Mouse (Mus musculus): Measurements from ENCODE around the gene Zfp428. TPM values are rescaled to one million over a fixed set of nuclear protein-coding genes. Genes with fewer than 3 reads are reported as not detected.

The Zfp428 gene
- 6.4 and 15.7 TPM in 2 replicates for polyA plus RNA-seq (2012; rRNA removed)

DNA sequence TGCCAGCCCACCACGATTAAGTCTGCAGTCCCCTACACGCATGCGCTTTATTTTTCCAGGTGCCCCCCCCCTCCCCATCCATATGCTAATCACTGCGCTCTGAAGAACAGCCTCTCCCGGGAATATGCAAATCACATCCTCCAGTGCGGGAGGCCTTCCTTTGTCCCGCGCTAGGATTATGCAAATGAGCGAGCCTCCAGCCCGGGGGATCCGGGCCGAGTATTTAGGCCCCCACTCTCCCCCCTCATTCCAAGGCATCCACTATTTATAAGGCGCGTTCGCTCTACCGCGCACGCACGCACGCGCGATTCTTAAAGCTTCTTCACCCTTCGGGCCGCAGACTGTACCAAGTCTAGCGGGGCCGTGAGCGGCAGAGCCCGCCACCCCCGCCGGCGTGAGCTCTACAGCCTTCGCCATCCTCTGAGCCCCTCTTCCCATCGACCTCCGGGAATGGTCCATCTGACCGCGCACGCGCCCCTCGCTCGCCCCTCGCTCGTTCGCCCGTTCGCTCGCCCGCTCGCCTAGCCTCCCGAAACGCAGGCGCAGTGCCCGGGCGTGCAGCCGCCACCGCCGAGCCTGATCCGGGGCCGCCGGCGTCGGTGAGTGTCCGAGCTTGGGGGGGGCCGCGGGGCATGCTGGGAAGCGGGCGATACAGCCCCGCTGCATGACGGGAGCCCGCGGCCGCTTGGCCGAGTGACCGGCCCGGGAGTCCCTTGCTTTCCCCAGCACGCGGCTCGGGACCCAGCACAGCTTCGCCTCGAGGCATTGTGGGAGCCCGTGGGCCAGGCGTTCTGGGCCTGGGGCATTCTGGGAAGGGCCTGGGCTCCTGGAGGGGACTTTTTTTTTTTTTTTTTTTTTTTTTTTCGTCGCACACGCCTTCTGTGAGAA is at the start of gene Zfp428:
Gene Zfp428 (plus strand): TSS at position 169 of the 888 bp plus-strand sequence.
- H3K4me3 ChIP-seq (ENCODE audit: low read depth, low read length) = peak within 1 kb of the TSS; percentile 98
- WGBS = 1% methylated on average over 84 of the region's 84 CpGs
- H3K4me1 ChIP-seq (ENCODE audit: control insufficient read depth, insufficient read depth, insufficient read length, low read length) = peaks cover 2% of the 10 kb centered on the region
- H3K27ac ChIP-seq (ENCODE audit: insufficient read depth, low read depth, low read length) = peak within 1 kb of the TSS; percentile 85
- peaks cover 8% of the 10 kb centered on the region; the same call in 1 of the 2 replicates for H3K27me3 ChIP-seq (ENCODE audit: control insufficient read depth, insufficient read depth, low read length)
- peak; percentile 42; the same call in 1 of the 2 replicates for TF ChIP-seq POLR2A (IDR thresholded peaks at IDR 0.05; ENCODE audit: low read depth, low read length)
- TF ChIP-seq CTCF (IDR thresholded peaks at IDR 0.05; ENCODE audit: extremely low read depth, insufficient read length, insufficient replicate concordance, low read depth, low read length) = no peak
- H3K36me3 ChIP-seq (ENCODE audit: control insufficient read depth, insufficient read depth, low read length) = no peaks in the 10 kb centered on the region

DNA sequence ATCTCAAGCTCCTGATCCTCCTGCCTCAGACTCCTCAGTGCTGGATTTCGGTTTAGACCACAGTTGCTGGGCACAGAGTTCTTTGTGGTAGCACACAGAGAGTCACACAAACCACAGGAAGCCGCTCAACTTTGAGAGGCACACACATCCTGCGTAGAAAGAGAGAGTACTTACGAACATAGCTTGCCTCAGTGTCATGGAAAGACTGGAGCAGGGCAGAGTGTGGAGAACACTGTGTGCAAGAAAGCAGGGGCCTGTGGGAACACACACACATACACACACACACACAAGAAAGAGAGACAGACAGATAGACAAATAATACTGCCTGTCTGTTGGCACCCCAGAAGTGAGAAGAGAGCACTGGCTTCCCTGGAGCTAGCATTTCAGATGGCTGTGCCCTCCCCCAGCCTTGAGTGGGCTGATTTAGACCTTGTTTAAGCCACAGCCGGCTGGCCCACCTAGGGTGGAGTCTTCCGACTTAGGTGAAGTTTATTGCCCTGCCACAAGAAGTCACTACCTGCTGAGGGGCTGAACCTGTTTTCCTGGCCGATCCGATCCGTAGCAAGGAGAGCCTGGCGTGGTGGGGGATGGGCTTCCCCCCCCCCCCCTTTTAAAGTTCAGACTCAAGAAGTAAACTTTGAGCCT is 49.0 kb upstream of the Zfp428 start:
- peaks cover 5% of the 10 kb centered on the region for H3K27me3 ChIP-seq (ENCODE audit: control insufficient read depth, insufficient read depth, low read length)
- no peak for TF ChIP-seq CTCF (IDR thresholded peaks at IDR 0.05; ENCODE audit: extremely low read depth, insufficient read length, insufficient replicate concordance, low read depth, low read length)
- no peak for TF ChIP-seq POLR2A (IDR thresholded peaks at IDR 0.05; ENCODE audit: low read depth, low read length)
- peak overlapping the region; percentile 13; the same call in 1 of the 2 replicates for H3K27ac ChIP-seq (ENCODE audit: insufficient read depth, low read depth, low read length)
- no peak overlapping the region for H3K4me3 ChIP-seq (ENCODE audit: low read depth, low read length)
- 46% methylated on average over 10 of the region's 10 CpGs for WGBS
- no peaks in the 10 kb centered on the region for H3K36me3 ChIP-seq (ENCODE audit: control insufficient read depth, insufficient read depth, low read length)
- H3K4me1 ChIP-seq (ENCODE audit: control insufficient read depth, insufficient read depth, insufficient read length, low read length) = peaks cover 24% of the 10 kb centered on the region

DNA sequence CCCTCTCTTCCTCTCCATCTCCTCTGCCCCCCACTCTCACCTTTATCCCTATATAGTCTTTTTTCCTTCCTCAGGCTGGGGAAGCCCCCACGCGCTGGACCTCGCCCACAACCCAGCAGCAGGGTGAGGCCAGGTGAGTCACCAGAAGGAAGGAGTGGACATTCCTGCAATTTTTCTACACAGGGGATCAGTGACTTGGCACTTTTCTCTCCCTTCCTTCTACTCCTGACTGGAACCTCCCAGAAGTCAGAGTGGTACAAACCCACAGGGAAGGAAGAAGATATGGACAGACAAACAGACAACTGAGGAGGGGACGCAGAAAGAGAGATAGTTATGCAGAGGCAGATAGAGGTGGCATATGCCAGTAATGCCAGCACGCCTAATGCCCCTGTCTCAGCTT is 47.4 kb upstream of the Zfp428 start:
- H3K27ac ChIP-seq (ENCODE audit: insufficient read depth, low read depth, low read length) = peak overlapping the region; percentile 32
- H3K27me3 ChIP-seq (ENCODE audit: control insufficient read depth, insufficient read depth, low read length) = peaks cover 4% of the 10 kb centered on the region; the same call in 1 of the 2 replicates
- H3K4me1 ChIP-seq (ENCODE audit: control insufficient read depth, insufficient read depth, insufficient read length, low read length) = peaks cover 25% of the 10 kb centered on the region
- WGBS = 38% methylated on average over 5 of the region's 5 CpGs
- no peak overlapping the region for H3K4me3 ChIP-seq (ENCODE audit: low read depth, low read length)
- TF ChIP-seq POLR2A (IDR thresholded peaks at IDR 0.05; ENCODE audit: low read depth, low read length) = no peak
- TF ChIP-seq CTCF (IDR thresholded peaks at IDR 0.05; ENCODE audit: extremely low read depth, insufficient read length, insufficient replicate concordance, low read depth, low read length) = no peak
- no peaks in the 10 kb centered on the region for H3K36me3 ChIP-seq (ENCODE audit: control insufficient read depth, insufficient read depth, low read length)

DNA sequence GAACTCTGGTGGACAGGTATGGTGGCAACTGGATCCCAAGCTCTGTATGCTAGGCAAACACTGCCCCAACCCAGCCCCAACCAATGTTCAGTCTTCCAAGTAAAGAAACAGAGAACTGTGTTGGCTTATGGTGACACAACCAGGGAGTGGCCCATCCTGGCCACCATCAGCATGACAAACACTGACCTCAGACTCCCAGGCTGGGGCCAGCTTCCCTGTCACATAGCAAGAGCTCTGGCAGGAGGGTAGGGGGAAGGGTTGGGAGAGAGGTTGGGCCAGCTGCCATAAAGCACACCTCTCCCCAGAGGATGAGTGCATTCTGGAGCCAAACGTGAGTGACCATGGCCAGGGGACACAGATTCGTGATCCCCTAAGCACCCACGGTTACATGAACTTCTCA is 47.0 kb upstream of the Zfp428 start:
- 46% methylated on average over 3 of the region's 3 CpGs for WGBS
- peaks cover 25% of the 10 kb centered on the region for H3K4me1 ChIP-seq (ENCODE audit: control insufficient read depth, insufficient read depth, insufficient read length, low read length)
- H3K4me3 ChIP-seq (ENCODE audit: low read depth, low read length) = no peak overlapping the region
- TF ChIP-seq POLR2A (IDR thresholded peaks at IDR 0.05; ENCODE audit: low read depth, low read length) (no peak), CTCF (IDR thresholded peaks at IDR 0.05; ENCODE audit: extremely low read depth, insufficient read length, insufficient replicate concordance, low read depth, low read length) (no peak)
- peaks cover 4% of the 10 kb centered on the region; the same call in 1 of the 2 replicates for H3K27me3 ChIP-seq (ENCODE audit: control insufficient read depth, insufficient read depth, low read length)
- peak overlapping the region; percentile 32 for H3K27ac ChIP-seq (ENCODE audit: insufficient read depth, low read depth, low read length)
- no peaks in the 10 kb centered on the region for H3K36me3 ChIP-seq (ENCODE audit: control insufficient read depth, insufficient read depth, low read length)

DNA sequence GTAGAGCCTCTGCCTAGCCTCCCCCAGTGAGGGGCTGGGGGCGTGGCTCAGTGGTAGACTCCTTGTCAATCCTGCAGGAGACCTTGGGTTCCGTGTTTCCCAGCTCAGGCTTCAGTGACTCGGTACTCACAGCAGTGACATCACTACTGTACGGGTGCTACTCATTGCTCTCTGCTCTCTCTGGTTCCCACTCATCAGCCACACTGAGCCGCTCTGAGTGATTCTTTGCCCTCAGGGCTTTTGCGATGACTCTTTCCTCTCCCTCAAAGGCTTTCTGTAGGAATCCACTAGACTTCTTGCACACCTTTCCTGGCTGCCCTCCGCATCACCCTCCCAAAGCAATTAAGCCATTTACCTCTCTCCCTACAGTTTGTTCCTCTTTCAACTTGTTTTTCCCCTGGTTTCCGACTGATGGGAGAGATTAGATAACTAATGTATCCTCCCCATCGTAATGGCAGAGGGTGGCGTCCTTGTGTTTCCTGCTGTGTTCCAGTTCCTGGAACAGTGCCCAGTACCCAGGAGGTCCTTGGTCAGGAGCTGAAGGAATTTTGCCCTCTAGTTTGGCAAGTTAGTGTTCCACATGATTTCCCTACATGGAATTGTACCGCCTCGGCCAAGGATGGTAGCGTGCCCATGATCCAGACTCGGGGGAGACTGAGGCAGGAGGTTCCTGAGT is 45.3 kb upstream of the Zfp428 start:
- H3K27ac ChIP-seq (ENCODE audit: insufficient read depth, low read depth, low read length) = peak overlapping the region; percentile 33
- H3K4me1 ChIP-seq (ENCODE audit: control insufficient read depth, insufficient read depth, insufficient read length, low read length) = peaks cover 25% of the 10 kb centered on the region
- H3K4me3 ChIP-seq (ENCODE audit: low read depth, low read length) = no peak overlapping the region
- WGBS = 15% methylated on average over 14 of the region's 14 CpGs
- no peak for TF ChIP-seq CTCF (IDR thresholded peaks at IDR 0.05; ENCODE audit: extremely low read depth, insufficient read length, insufficient replicate concordance, low read depth, low read length)
- no peak for TF ChIP-seq POLR2A (IDR thresholded peaks at IDR 0.05; ENCODE audit: low read depth, low read length)
- H3K36me3 ChIP-seq (ENCODE audit: control insufficient read depth, insufficient read depth, low read length) = no peaks in the 10 kb centered on the region
- peaks cover 4% of the 10 kb centered on the region; the same call in 1 of the 2 replicates for H3K27me3 ChIP-seq (ENCODE audit: control insufficient read depth, insufficient read depth, low read length)

DNA sequence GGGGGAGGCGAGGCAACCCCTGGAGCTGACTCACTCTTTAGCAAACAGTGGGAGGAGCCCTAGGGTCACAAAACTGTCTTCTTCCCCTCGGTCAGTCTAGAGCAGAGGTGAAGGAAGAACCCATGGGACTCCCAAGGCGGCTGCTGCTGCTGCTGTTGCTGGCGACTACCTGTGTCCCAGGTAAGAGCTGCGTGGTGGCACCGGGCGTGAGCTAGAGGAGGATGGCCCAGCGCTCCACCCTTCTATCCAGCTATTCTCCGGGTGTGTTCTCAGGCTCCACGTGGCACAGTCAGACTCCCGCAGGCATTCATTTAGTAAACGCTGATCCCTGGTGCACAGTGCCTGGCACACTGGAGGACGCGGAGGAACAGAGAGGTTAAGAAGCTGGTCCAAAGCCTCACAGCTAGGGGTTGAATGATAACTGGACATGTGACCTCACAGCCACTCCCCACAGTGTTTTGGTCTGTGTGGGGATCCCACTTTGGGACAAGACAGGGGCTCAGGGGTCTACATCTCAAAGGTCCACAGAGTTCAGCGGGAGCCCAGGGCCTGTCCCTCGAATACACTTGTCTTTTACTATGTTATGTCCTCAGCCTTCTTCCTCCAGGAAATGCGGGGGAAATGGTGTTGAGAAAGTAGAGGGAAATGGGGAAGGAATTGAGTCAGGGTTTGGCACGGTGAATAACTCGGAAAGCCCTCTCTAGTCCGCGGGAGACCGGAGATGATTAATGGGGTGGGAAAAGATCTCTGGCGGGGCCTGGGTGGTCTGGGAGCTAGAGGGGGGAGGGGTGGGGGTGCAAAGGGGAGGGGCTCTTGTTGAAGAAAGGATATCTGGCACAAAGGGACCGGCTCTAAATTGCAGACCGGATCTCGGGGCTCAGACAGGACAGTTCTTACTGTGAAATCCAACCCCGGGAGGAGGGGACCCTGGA is 44.2 kb upstream of the Zfp428 start, which contains the start of gene Plaur:
Gene Plaur (plus strand): TSS at position 97 of the 932 bp plus-strand sequence.
- no peak for TF ChIP-seq CTCF (IDR thresholded peaks at IDR 0.05; ENCODE audit: extremely low read depth, insufficient read length, insufficient replicate concordance, low read depth, low read length)
- TF ChIP-seq POLR2A (IDR thresholded peaks at IDR 0.05; ENCODE audit: low read depth, low read length) = peak; percentile 52
- Histone ChIP-seq H3K4me1 (ENCODE audit: control insufficient read depth, insufficient read depth, insufficient read length, low read length) (peaks cover 25% of the 10 kb centered on the region), H3K4me3 (ENCODE audit: low read depth, low read length) (peak within 1 kb of the TSS; percentile 64), H3K36me3 (ENCODE audit: control insufficient read depth, insufficient read depth, low read length) (no peaks in the 10 kb centered on the region), H3K27me3 (ENCODE audit: control insufficient read depth, insufficient read depth, low read length) (0 out of 2 replicates have a peak, but pooled peaks cover 4% of the 10 kb centered on the region), H3K27ac (ENCODE audit: insufficient read depth, low read depth, low read length) (peak within 1 kb of the TSS; percentile 85)
- 2% methylated on average over 27 of the region's 27 CpGs for WGBS
